Mouse (Mus musculus) C2C12 (cell line): Measurements from ENCODE around the gene Ceacam20. TPM values are rescaled to one million over a fixed set of nuclear protein-coding genes. Genes with fewer than 3 reads are reported as not detected.

Source experiments
- H3K27me3 ChIP-seq: one replicate; pipeline ENCODE4 v1.6.1; 2011; ENCODE audit not compliant: control insufficient read depth, insufficient read depth, insufficient read length
- H3K36me3 ChIP-seq: one replicate; pipeline ENCODE4 v1.6.1; 2011; ENCODE audit not compliant: control insufficient read depth, insufficient read depth
- H3K4me3 ChIP-seq: one replicate; pipeline ENCODE4 v1.5.1; 2011; ENCODE audit warnings: mild to moderate bottlenecking, control low read depth; ENCODE audit not compliant: poor library complexity, insufficient read depth, severe bottlenecking
- H3K79me2 ChIP-seq: one replicate; pipeline ENCODE4 v1.6.1; 2011; ENCODE audit not compliant: control insufficient read depth, insufficient read depth
- H3K79me3 ChIP-seq: one replicate; pipeline ENCODE4 v1.6.1; 2011; ENCODE audit warnings: low read depth, control low read depth
- H3ac ChIP-seq: one replicate; pipeline ENCODE3; 2011; ENCODE audit warnings: low read depth; ENCODE audit not compliant: control insufficient read depth, insufficient read length
- CEBPB ChIP-seq: IDR thresholded peaks from one replicate; pipeline ENCODE4 v1.6.1; 2011; ENCODE audit warnings: low read depth, mild to moderate bottlenecking, control low read depth, moderate library complexity
- CTCF ChIP-seq: IDR thresholded peaks from one replicate; pipeline ENCODE4 v1.5.1; 2011; ENCODE audit not compliant: control insufficient read depth, insufficient read depth, insufficient read length
- FOSL1 ChIP-seq: IDR thresholded peaks from one replicate; pipeline ENCODE4 v1.8.0; 2011; ENCODE audit warnings: mild to moderate bottlenecking, low read length; ENCODE audit not compliant: poor library complexity, insufficient read depth, severe bottlenecking
- MAX ChIP-seq: IDR thresholded peaks from one replicate; pipeline ENCODE4 v1.6.1; 2011; ENCODE audit warnings: mild to moderate bottlenecking, control low read depth
- MYOD1 ChIP-seq: IDR thresholded peaks from one replicate; pipeline ENCODE4 v1.6.1; 2011; ENCODE audit warnings: low read depth; ENCODE audit not compliant: control insufficient read depth, insufficient read length
- MYOG ChIP-seq: IDR thresholded peaks from one replicate; pipeline ENCODE4 v1.6.1; 2011; ENCODE audit not compliant: control insufficient read depth, insufficient read length; ENCODE audit errors: extremely low read depth
- USF1 ChIP-seq: IDR thresholded peaks from one replicate; pipeline ENCODE4 v1.6.1; 2011; ENCODE audit warnings: low read depth, mild to moderate bottlenecking, control low read depth, moderate library complexity
- long read RNA-seq, 2 experiments: library from polyadenylated mRNA; unstranded; transcript quantifications; one replicate each; pipeline ENCODE4 v2.0.0; 2019 to 2020
- polyA plus RNA-seq: library from polyadenylated mRNA; unstranded; fragments of >200 nt; fragmentation: generic; extraction: Trizol; gene quantifications from one replicate; pipeline ENCODE4 v1.2.1, GENCODE M21; 2012; ENCODE audit warnings: missing spikeins

Ceacam20 gene
- not detected for polyA plus RNA-seq
- long read RNA-seq, experiment 1, result 0 reads
- long read RNA-seq, experiment 2, result 0 reads

DNA sequence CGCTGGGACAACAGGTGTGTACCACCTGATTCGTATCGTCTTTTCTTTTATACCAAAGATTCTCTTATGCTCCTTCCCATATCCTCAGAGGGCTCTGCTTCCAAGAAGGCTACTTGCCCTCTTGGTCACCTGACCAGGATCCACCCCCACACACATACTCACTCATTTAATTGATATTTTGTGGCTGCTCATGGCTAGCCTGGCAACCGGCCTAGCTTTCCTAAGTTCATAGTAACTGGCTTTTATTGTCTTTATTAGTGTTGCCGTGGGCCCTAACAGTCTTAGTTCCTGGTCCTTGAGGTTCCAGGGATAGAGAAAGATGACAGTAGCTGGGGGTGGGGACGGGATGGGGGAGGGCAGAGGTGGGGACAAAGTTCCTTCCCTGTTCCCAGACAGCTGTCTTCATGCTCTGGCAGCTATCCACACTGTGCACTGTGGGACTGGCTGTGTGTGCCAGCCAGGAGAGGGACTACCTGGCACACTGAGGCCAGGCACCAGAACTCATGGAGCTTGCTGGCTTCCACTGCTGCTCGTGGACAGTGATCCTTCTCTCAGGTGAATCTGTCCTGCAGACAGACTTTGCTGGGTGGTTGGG is at the start of gene Ceacam20:
Gene Ceacam20 (plus strand): TSS at position 428 of the 595 bp plus-strand sequence.
- Histone ChIP-seq H3K79me2 (no peaks in the 10 kb centered on the region), H3ac (no peak within 1 kb of the TSS), H3K27me3 (peaks cover 3% of the 10 kb centered on the region), H3K4me3 (no peak within 1 kb of the TSS), H3K36me3 (no peaks in the 10 kb centered on the region), H3K79me3 (no peaks in the 10 kb centered on the region)
- TF ChIP-seq CEBPB, result no peak

DNA sequence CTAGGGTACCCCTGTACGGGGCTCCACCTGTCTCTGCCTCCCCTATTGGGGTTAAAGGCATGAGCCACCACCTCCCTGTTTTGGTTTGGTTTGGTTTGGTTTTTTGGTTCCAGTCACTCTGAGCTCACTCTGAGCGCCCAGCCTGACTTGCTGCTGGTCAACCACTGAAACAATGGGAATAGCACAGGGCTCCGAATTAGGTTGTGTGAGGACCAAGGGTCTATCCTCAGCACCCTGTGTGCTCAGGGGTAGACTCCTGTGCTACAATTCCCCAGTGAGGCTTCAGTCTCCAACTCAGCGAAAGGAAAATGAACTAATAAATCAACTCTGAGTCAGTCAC is 45.1 kb upstream of the Ceacam20 start:
- Histone ChIP-seq H3K79me2 (peaks cover 50% of the 10 kb centered on the region), H3K36me3 (peaks cover 34% of the 10 kb centered on the region), H3ac (peak overlapping the region; percentile 44), H3K27me3 (no peaks in the 10 kb centered on the region), H3K4me3 (peak overlapping the region; percentile 46), H3K79me3 (peaks cover 28% of the 10 kb centered on the region)
- TF ChIP-seq USF1 (no peak), MAX (no peak), FOSL1 (peak; percentile 24)

DNA sequence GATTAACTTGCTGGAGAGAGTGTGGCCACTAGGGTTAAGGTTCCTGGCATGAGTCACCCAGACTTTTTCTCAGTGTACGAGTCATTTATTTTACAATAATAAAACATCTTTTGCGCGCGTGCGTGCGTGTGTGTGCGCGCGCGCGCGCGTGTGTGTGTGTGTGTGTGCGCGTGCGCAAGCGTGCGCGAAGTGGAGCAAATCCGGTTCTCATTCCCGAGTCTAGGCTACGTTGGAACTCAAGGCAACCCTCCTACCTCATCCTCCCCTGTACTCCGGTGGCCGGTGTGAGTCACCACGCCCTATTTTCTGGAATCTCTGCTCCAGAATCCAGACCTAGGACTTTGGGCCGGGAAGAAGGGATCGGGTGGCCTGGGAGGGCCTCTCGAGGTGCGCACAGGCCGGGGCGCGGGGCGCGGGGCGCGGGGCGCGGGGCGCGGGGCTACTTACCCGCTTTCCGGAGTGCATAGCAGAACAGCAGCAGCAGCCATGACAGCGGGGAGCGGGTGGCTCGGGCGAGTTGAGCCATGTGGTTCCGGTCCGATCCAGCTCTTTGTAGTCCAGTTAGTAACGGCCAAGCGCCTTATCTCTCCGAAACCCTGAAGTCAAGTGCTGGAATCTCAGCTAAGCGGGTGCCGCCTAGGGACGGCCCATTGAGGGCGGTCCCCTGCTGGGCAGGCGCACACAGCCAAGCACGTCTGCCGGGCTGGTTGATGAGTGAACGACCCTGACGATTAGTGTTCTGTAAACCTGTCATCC is 44.5 kb upstream of the Ceacam20 start, which contains the start of gene Pvr:
Gene Pvr (minus strand): TSS at position 655 of the 756 bp plus-strand sequence.
- Histone ChIP-seq H3K36me3 (peaks cover 33% of the 10 kb centered on the region), H3ac (peak within 1 kb of the TSS; percentile 63), H3K4me3 (peak within 1 kb of the TSS; percentile 46), H3K79me3 (peaks cover 28% of the 10 kb centered on the region), H3K27me3 (no peaks in the 10 kb centered on the region), H3K79me2 (peaks cover 50% of the 10 kb centered on the region)
- TF ChIP-seq USF1 (no peak), FOSL1 (peak; percentile 1)

DNA sequence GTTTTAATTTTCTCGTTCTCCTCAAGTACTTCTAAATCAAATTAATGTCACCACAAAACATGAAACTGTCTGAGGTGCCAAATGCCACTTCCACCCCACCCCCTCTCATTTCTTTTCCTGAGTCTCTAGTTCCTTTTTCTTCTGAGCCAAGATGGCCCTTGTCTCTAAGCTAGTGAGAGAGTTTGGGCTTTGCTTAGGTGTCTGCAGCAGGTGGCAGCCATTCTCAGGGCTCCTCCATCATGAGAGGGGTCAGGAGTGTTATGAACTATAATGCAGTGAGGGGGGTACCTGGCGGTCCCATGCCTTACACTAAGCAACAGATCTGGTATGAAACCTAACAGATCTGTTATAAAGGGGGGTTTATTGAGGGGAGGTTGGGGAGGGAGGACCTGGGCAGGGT is 41.9 kb upstream of the Ceacam20 start:
- Histone ChIP-seq H3K79me2 (peaks cover 35% of the 10 kb centered on the region), H3K4me3 (no peak overlapping the region), H3K79me3 (peaks cover 15% of the 10 kb centered on the region), H3K36me3 (peaks cover 7% of the 10 kb centered on the region), H3ac (no peak overlapping the region), H3K27me3 (no peaks in the 10 kb centered on the region)
- no peak for TF ChIP-seq FOSL1
- no peak for TF ChIP-seq MYOD1
- TF ChIP-seq MAX, result no peak

DNA sequence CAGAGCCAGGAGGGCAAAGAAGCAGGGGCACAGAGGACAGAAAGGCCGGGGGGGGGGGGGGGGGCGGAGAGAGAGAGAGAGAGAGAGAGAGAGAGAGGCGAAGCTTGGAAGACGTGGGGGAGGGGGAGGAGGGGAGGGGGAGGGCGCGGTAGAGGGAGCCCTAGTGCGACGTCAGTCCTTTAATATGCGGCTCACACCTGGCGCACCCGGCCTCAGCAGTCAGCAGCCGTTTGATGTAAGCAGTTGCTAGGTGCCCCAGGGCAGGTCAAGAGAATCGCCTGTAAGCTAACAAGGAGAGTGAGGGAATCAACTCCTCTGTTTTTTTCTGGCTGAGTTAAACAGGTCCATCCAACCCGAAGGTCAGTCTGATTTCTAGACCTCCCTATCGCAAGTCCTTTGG is 41.4 kb upstream of the Ceacam20 start:
- no peak overlapping the region for H3K4me3 ChIP-seq
- H3ac ChIP-seq, result no peak overlapping the region
- H3K27me3 ChIP-seq, result no peaks in the 10 kb centered on the region
- peaks cover 30% of the 10 kb centered on the region for H3K79me2 ChIP-seq
- TF ChIP-seq USF1 (no peak), CEBPB (no peak), CTCF (no peak), MYOG (no peak), FOSL1 (no peak), MAX (no peak), MYOD1 (no peak)
- H3K36me3 ChIP-seq, result peaks cover 3% of the 10 kb centered on the region
- H3K79me3 ChIP-seq, result peaks cover 10% of the 10 kb centered on the region

DNA sequence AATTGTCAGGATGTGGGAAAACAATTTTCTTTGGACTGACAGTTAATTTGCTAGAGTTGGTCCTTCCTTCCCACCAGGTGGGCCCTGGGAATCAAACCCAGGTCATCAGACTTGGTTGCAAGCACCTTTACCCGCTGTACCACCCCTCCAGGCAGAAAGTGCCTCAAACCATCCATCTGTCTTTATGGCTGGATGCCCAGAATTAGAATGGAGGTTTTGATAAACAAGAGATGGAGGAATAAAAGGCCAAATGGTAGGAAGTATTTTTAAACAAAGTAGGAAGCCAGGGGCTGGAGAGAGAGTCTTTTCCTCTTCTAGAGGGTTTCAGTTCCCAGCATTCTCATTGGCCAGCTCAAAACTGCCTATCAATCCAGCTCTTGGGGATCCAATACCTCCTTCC is 39.8 kb upstream of the Ceacam20 start:
- no peak for TF ChIP-seq MYOD1
- TF ChIP-seq FOSL1, result no peak
- no peak for TF ChIP-seq CEBPB
- no peak for TF ChIP-seq MYOG
- TF ChIP-seq USF1, result no peak
- no peak for TF ChIP-seq CTCF
- TF ChIP-seq MAX, result no peak
- H3ac ChIP-seq, result no peak overlapping the region
- H3K36me3 ChIP-seq, result no peaks in the 10 kb centered on the region
- H3K27me3 ChIP-seq, result no peaks in the 10 kb centered on the region
- H3K4me3 ChIP-seq, result no peak overlapping the region
- H3K79me3 ChIP-seq, result no peaks in the 10 kb centered on the region
- peaks cover 15% of the 10 kb centered on the region for H3K79me2 ChIP-seq
